In genomic region chr17:79043705-79044104, GRCm38 (mm10) we compare ENCODE assay signal across 13 mouse cellular contexts.
"Had no signal": no experiment of that assay in that cellular context is flagged by ENCODE, and none has a peak within 500 bp of the region (broad histone marks: within the 10 kb centered on the region; RNA-seq: fewer than 3 reads in every experiment).

No protein-coding gene starts in this region.

- DNase-seq: kidney, adult 9 months; kidney, postnatal 14 days; kidney, postnatal 4 days; liver; lung, adult 18-20 months; lung, postnatal 10 days; lung, postnatal 36 days; retina, postnatal 1 day; right cerebral cortex, postnatal 25 days; spleen, adult 18-20 months; thymus, postnatal 36 days had no signal

- ATAC-seq: liver, embryonic 12.5 days; midbrain, embryonic 16.5 days had no signal
